Mouse (Mus musculus): ENCODE data around the gene Slc22a13. TPM values are rescaled to one million over a fixed set of nuclear protein-coding genes. Genes with fewer than 3 reads are reported as not detected.

Slc22a13 gene
- polyA plus RNA-seq, 1 experiment = 0.06 TPM

- 59% methylated on average over 6 of the region's 6 CpGs for WGBS
- no peak for DNase-seq
These were observed 63.3 kb downstream of the Slc22a13 start for GRCm38 (mm10) chr9:119145638-119146037.

GRCm38 (mm10) chr9:119145137-119145536 lies 63.8 kb downstream of the Slc22a13 start:
- Histone ChIP-seq H3K4me1 (ENCODE audit: control insufficient read depth, insufficient read depth, low read length) (no peaks in the 10 kb centered on the region), H3K4me3 (replicated peaks; ENCODE audit: extremely low read depth, low read depth, low read length) (no peak overlapping the region)
- TF ChIP-seq CTCF (IDR thresholded peaks at IDR 0.05; ENCODE audit: insufficient read depth, low read length) (no peak), POLR2A (IDR thresholded peaks at IDR 0.05; ENCODE audit: borderline replicate concordance, extremely low read depth, low read depth, low read length) (no peak)
- no peak for DNase-seq
- WGBS = 57% methylated on average over 10 of the region's 10 CpGs

More at GRCm38 (mm10) chr9:119145638-119146037, 63.3 kb downstream of the Slc22a13 start:
- H3K4me1 ChIP-seq (ENCODE audit: control insufficient read depth, insufficient read depth, low read length) = no peaks in the 10 kb centered on the region
- TF ChIP-seq POLR2A (IDR thresholded peaks at IDR 0.05; ENCODE audit: borderline replicate concordance, extremely low read depth, low read depth, low read length) (no peak), CTCF (IDR thresholded peaks at IDR 0.05; ENCODE audit: insufficient read depth, low read length) (no peak)
- no peak overlapping the region for H3K4me3 ChIP-seq (replicated peaks; ENCODE audit: extremely low read depth, low read depth, low read length)

- DNase-seq = no peak
- Histone ChIP-seq H3K4me1 (ENCODE audit: control insufficient read depth, insufficient read depth, low read length) (no peaks in the 10 kb centered on the region), H3K4me3 (replicated peaks; ENCODE audit: extremely low read depth, low read depth, low read length) (no peak overlapping the region)
- 65% methylated on average over 8 of the region's 8 CpGs for WGBS
- no peak for TF ChIP-seq CTCF (IDR thresholded peaks at IDR 0.05; ENCODE audit: insufficient read depth, low read length)
- TF ChIP-seq POLR2A (IDR thresholded peaks at IDR 0.05; ENCODE audit: borderline replicate concordance, extremely low read depth, low read depth, low read length) = no peak
These were observed 64.2 kb downstream of the Slc22a13 start for GRCm38 (mm10) chr9:119144696-119145095.

GRCm38 (mm10) chr9:119143372-119143771 lies 65.5 kb downstream of the Slc22a13 start:
- H3K4me1 ChIP-seq (ENCODE audit: control insufficient read depth, insufficient read depth, low read length) = no peaks in the 10 kb centered on the region
- H3K4me3 ChIP-seq (replicated peaks; ENCODE audit: extremely low read depth, low read depth, low read length) = no peak overlapping the region
- DNase-seq = no peak
- 73% methylated on average over 9 of the region's 9 CpGs for WGBS
- no peak for TF ChIP-seq POLR2A (IDR thresholded peaks at IDR 0.05; ENCODE audit: borderline replicate concordance, extremely low read depth, low read depth, low read length)
- TF ChIP-seq CTCF (IDR thresholded peaks at IDR 0.05; ENCODE audit: insufficient read depth, low read length) = no peak

Other genes with a start within 250 kb of the Slc22a13 start
- 15.4 and 20.2 TPM in 2 replicates for gene Vill, start 156.3 kb downstream of the Slc22a13 start, polyA plus RNA-seq (2012; rRNA removed)
- gene Plcd1, start 115.6 kb downstream of the Slc22a13 start, polyA plus RNA-seq (2012; rRNA removed) = 19.8 and 37.3 TPM in 2 replicates
- gene Dlec1, start 106.6 kb downstream of the Slc22a13 start, polyA plus RNA-seq (2012; rRNA removed) = 5.1 and 5.5 TPM in 2 replicates
- gene Acaa1b, start 52.0 kb downstream of the Slc22a13 start, polyA plus RNA-seq (2012; rRNA removed) = 14.8 and 21.9 TPM in 2 replicates
- not detected in 2 replicates for gene Gm47289, start 49.9 kb downstream of the Slc22a13 start, polyA plus RNA-seq (2012; rRNA removed)
- 13.1 and 19.8 TPM in 2 replicates for gene Oxsr1, start 113.3 kb upstream of the Slc22a13 start, polyA plus RNA-seq (2012; rRNA removed)
- 216 and 282 TPM in 2 replicates for gene Acaa1a, start 130.6 kb upstream of the Slc22a13 start, polyA plus RNA-seq (2012; rRNA removed)
- gene Myd88, start 132.3 kb upstream of the Slc22a13 start, polyA plus RNA-seq (2012; rRNA removed) = 29.3 and 38.5 TPM in 2 replicates
- 6.7 and 7.0 TPM in 2 replicates for gene Xylb, start 148.3 kb upstream of the Slc22a13 start, polyA plus RNA-seq (2012; rRNA removed)
- gene Slc22a14, start 156.5 kb upstream of the Slc22a13 start, polyA plus RNA-seq (2012; rRNA removed) = 0.80 and 0.99 TPM in 2 replicates
- 11.4 and 11.8 TPM in 2 replicates for gene Acvr2b, start 193.0 kb upstream of the Slc22a13 start, polyA plus RNA-seq (2012; rRNA removed)
- gene Exog, start 235.8 kb upstream of the Slc22a13 start, polyA plus RNA-seq (2012; rRNA removed) = 1.8 and 3.2 TPM in 2 replicates